Mouse (Mus musculus) MEL (cell line): ENCODE measurements around the gene Esyt3. TPM values are rescaled to one million over a fixed set of nuclear protein-coding genes. Genes with fewer than 3 reads are reported as not detected.

Experiments used
- DNase-seq: peaks from one replicate; pipeline ENCODE4 v3.0.0; 2011; ENCODE audit warnings: low read depth, low spot score
- H3K27ac ChIP-seq: 2 replicates; pipeline ENCODE4 v1.5.1; 2012; ENCODE audit warnings: low read depth, mild to moderate bottlenecking, control low read depth, low read length, moderate library complexity; ENCODE audit not compliant: control insufficient read depth
- H3K27me3 ChIP-seq, 2 experiments: fragments of 150-350 bp in 1 of 2; sonication (generic) in 1 of 2; 2 replicates each; pipeline ENCODE4 v1.6.1; 2012; ENCODE audit warnings: low read length in 2 of 2, mild to moderate bottlenecking in 2 of 2, improper control_type of control experiment in 1 of 2, moderate library complexity in 1 of 2; ENCODE audit not compliant: insufficient read depth in 2 of 2, control insufficient read depth in 1 of 2
- H3K36me3 ChIP-seq, 2 experiments: 2 replicates each; pipeline ENCODE4 v1.6.1; 2012 to 2014; ENCODE audit warnings: low read length in 2 of 2, improper control_type of control experiment in 1 of 2, inconsistent platforms in 1 of 2, mild to moderate bottlenecking in 1 of 2; ENCODE audit not compliant: insufficient read depth in 2 of 2, control insufficient read depth in 1 of 2
- H3K4me1 ChIP-seq, 2 experiments: fragments of 150-350 bp in 1 of 2; sonication (generic) in 1 of 2; 2 replicates each; pipeline ENCODE4 v1.6.1; 2012; ENCODE audit warnings: low read length in 2 of 2, improper control_type of control experiment in 1 of 2, mild to moderate bottlenecking in 1 of 2; ENCODE audit not compliant: insufficient read depth in 2 of 2, control insufficient read depth in 1 of 2
- H3K4me3 ChIP-seq, 2 experiments: fragments of 150-350 bp in 1 of 2; sonication (generic) in 1 of 2; 2 replicates each; pipeline ENCODE4 v1.5.1; 2012; ENCODE audit warnings: low read depth in 2 of 2, low read length in 2 of 2, mild to moderate bottlenecking in 2 of 2, moderate library complexity in 2 of 2, control low read depth in 1 of 2, improper control_type of control experiment in 1 of 2; ENCODE audit not compliant: control insufficient read depth in 1 of 2, insufficient read depth in 1 of 2
- H3K79me2 ChIP-seq: 2 replicates; pipeline ENCODE4 v1.6.1; 2012; ENCODE audit warnings: mild to moderate bottlenecking, low read length, moderate library complexity; ENCODE audit not compliant: control insufficient read depth, poor library complexity, insufficient read depth
- H3K9ac ChIP-seq: 2 replicates; pipeline ENCODE4 v1.6.1; 2012; ENCODE audit warnings: low read depth, mild to moderate bottlenecking, control low read depth, low read length, moderate library complexity; ENCODE audit not compliant: control insufficient read depth, poor library complexity, severe bottlenecking
- H3K9me3 ChIP-seq: fragments of 150-350 bp; sonication (generic); replicated peaks from 2 replicates; pipeline ENCODE4 v1.6.1; 2012; ENCODE audit warnings: mild to moderate bottlenecking, low read length, improper control_type of control experiment, moderate library complexity; ENCODE audit not compliant: insufficient read depth
- CHD2 ChIP-seq: IDR thresholded peaks from 2 replicates; pipeline ENCODE4 v1.6.1; 2011; ENCODE audit warnings: low read length, improper control_type of control experiment
- E2F4 ChIP-seq: IDR thresholded peaks from 2 replicates; pipeline ENCODE4 v1.6.1; 2011; ENCODE audit warnings: low read depth, low read length, improper control_type of control experiment, borderline replicate concordance
- GABPA ChIP-seq: IDR thresholded peaks from 2 replicates; pipeline ENCODE4 v1.6.1; 2012; ENCODE audit warnings: low read depth, mild to moderate bottlenecking, inconsistent platforms, low read length, improper control_type of control experiment, moderate library complexity
- JUND ChIP-seq: IDR thresholded peaks from 2 replicates; pipeline ENCODE4 v1.6.1; 2011; ENCODE audit warnings: low read depth, mild to moderate bottlenecking, improper control_type of control experiment, low read length
- MAFK ChIP-seq: IDR thresholded peaks from 2 replicates; pipeline ENCODE4 v1.6.1; 2011; ENCODE audit warnings: low read depth, mild to moderate bottlenecking, low read length, improper control_type of control experiment, borderline replicate concordance
- MAX ChIP-seq: IDR thresholded peaks from 2 replicates; pipeline ENCODE4 v1.6.1; 2011; ENCODE audit warnings: low read length, improper control_type of control experiment
- MAZ ChIP-seq: IDR thresholded peaks from 2 replicates; pipeline ENCODE4 v1.6.1; 2012; ENCODE audit warnings: low read depth, mild to moderate bottlenecking, inconsistent platforms, low read length, improper control_type of control experiment
- MEF2A ChIP-seq: IDR thresholded peaks from 2 replicates; pipeline ENCODE4 v1.6.1; 2014; ENCODE audit warnings: low read depth, mild to moderate bottlenecking, inconsistent platforms, low read length, improper control_type of control experiment; ENCODE audit not compliant: poor library complexity, insufficient replicate concordance, severe bottlenecking; ENCODE audit errors: extremely low read depth
- MXI1 ChIP-seq: IDR thresholded peaks from 2 replicates; pipeline ENCODE4 v1.6.1; 2011; ENCODE audit warnings: mild to moderate bottlenecking, low read depth, low read length, improper control_type of control experiment
- MYB ChIP-seq: IDR thresholded peaks from 2 replicates; pipeline ENCODE4 v1.6.1; 2011; ENCODE audit warnings: mild to moderate bottlenecking, low read depth, low read length, improper control_type of control experiment
- MYC ChIP-seq: IDR thresholded peaks from 2 replicates; pipeline ENCODE4 v1.6.1; 2011; ENCODE audit warnings: low read depth, mild to moderate bottlenecking, low read length, improper control_type of control experiment, moderate library complexity
- NELFE ChIP-seq: IDR thresholded peaks from 2 replicates; pipeline ENCODE4 v1.6.1; 2011; ENCODE audit warnings: low read depth, low read length, improper control_type of control experiment
- NRF1 ChIP-seq: IDR thresholded peaks from 2 replicates; pipeline ENCODE4 v1.6.1; 2014; ENCODE audit warnings: low read depth, mild to moderate bottlenecking, inconsistent platforms, low read length, improper control_type of control experiment, moderate library complexity; ENCODE audit not compliant: poor library complexity, insufficient read depth, severe bottlenecking
- POLR2AphosphoS2 ChIP-seq: IDR thresholded peaks from 2 replicates; pipeline ENCODE4 v1.6.1; 2011; ENCODE audit warnings: low read length, improper control_type of control experiment
- POLR2AphosphoS5 ChIP-seq: IDR thresholded peaks from 2 replicates; pipeline ENCODE4 v1.6.1; 2012; ENCODE audit warnings: low read depth, borderline replicate concordance, mild to moderate bottlenecking, inconsistent platforms, low read length, moderate library complexity, mixed read lengths
- RCOR1 ChIP-seq: IDR thresholded peaks from 2 replicates; pipeline ENCODE4 v1.6.1; 2012; ENCODE audit warnings: low read depth, mild to moderate bottlenecking, inconsistent platforms, low read length, improper control_type of control experiment
- SMC3 ChIP-seq: IDR thresholded peaks from 2 replicates; pipeline ENCODE4 v1.6.1; 2011; ENCODE audit warnings: low read depth, low read length, improper control_type of control experiment
- TAL1 ChIP-seq: IDR thresholded peaks from 2 replicates; pipeline ENCODE4 v1.6.1; 2012; ENCODE audit warnings: mild to moderate bottlenecking, inconsistent platforms, low read length, moderate library complexity, mixed read lengths
- TBP ChIP-seq: IDR thresholded peaks from 2 replicates; pipeline ENCODE4 v1.8.0; 2011; ENCODE audit warnings: low read depth, low read length, improper control_type of control experiment
- USF2 ChIP-seq, 2 experiments: IDR thresholded peaks; 2 replicates each; pipeline ENCODE4 v1.6.1; 2011 to 2012; ENCODE audit warnings: improper control_type of control experiment in 2 of 2, low read length in 2 of 2, borderline replicate concordance in 1 of 2, inconsistent platforms in 1 of 2, low read depth in 1 of 2, mild to moderate bottlenecking in 1 of 2; ENCODE audit not compliant: insufficient read depth in 1 of 2
- ZC3H11A ChIP-seq: IDR thresholded peaks from 2 replicates; pipeline ENCODE4 v1.6.1; 2012; ENCODE audit warnings: low read depth, mild to moderate bottlenecking, inconsistent platforms, low read length, improper control_type of control experiment
- ZKSCAN1 ChIP-seq: IDR thresholded peaks from 2 replicates; pipeline ENCODE4 v1.6.1; 2012; ENCODE audit warnings: low read depth, mild to moderate bottlenecking, inconsistent platforms, low read length, improper control_type of control experiment, moderate library complexity
- ZMIZ1 ChIP-seq: IDR thresholded peaks from 2 replicates; pipeline ENCODE4 v1.6.1; 2012; ENCODE audit warnings: low read depth, mild to moderate bottlenecking, inconsistent platforms, low read length, improper control_type of control experiment, moderate library complexity
- polyA plus RNA-seq, 2 experiments: library from polyadenylated mRNA; stranded (reverse) in 1 of 2; unstranded in 1 of 2; fragments of >175 nt in 1 of 2; fragments of >200 nt in 1 of 2; gene quantifications; 2 replicates each; pipeline versions ENCODE4 v1.2.1 to v1.2.4; 2012; ENCODE audit warnings: low replicate concordance in 2 of 2, low read depth in 1 of 2; ENCODE audit not compliant: insufficient read length in 2 of 2, insufficient read depth in 1 of 2, missing spikeins in 1 of 2
- total RNA-seq: library from RNA; depleted of rRNA; stranded (reverse); fragments of 300-350 nt; gene quantifications from 2 replicates; pipeline ENCODE4 v1.2.3, GENCODE M21; 2012

Gene Esyt3
- total and polyA plus RNA-seq, 3 experiments: 0.07 TPM; not detected in 2

DNA sequence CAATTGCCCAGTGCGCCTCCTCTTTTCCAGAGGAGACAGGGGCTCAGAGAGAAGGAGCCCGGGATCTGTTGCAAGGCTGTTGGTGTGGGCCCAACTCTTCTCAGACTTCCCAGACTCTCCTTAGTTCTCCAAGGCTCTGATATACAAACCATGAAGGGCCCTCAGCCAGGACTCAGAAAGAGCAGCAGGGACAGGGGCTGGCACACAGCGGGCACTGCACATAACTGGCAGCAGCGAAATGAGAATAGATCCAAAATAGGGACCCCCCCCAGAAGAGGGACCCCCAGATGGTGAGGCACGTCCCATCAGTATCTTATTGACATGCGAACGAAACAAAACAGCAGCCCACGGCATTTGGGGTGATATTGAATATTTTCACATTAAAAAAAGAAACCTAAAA lies 34.8 kb upstream of the Esyt3 start:
- no peak for TF ChIP-seq ZKSCAN1
- TF ChIP-seq MAFK: no peak
- TF ChIP-seq POLR2AphosphoS5: no peak
- TF ChIP-seq GABPA: no peak
- TF ChIP-seq MEF2A: no peak
- TF ChIP-seq MXI1: no peak
- TF ChIP-seq NELFE: no peak
- no peak for TF ChIP-seq ZMIZ1
- TF ChIP-seq TAL1: no peak
- no peak for TF ChIP-seq TBP
- TF ChIP-seq MYC: no peak
- no peak for TF ChIP-seq NRF1
- TF ChIP-seq USF2 (IDR thresholded peaks at IDR 0.05; ENCODE audit: borderline replicate concordance in 1 of 2, insufficient read depth in 1 of 2, low read depth in 1 of 2, low read length in 2 of 2): no peak
- Histone ChIP-seq H3K4me1 (no peaks in the 10 kb centered on the region), H3K9ac (no peak overlapping the region), H3K27ac (no peak overlapping the region), H3K27me3 (peaks cover 2 to 3% of the 10 kb centered on the region in 2 experiments; a peak in 2 of 4 replicates), H3K9me3 (no peaks in the 10 kb centered on the region), H3K36me3 (no peaks in the 10 kb centered on the region), H3K4me3 (no peak overlapping the region), H3K79me2 (no peaks in the 10 kb centered on the region)
- no peak for DNase-seq

DNA sequence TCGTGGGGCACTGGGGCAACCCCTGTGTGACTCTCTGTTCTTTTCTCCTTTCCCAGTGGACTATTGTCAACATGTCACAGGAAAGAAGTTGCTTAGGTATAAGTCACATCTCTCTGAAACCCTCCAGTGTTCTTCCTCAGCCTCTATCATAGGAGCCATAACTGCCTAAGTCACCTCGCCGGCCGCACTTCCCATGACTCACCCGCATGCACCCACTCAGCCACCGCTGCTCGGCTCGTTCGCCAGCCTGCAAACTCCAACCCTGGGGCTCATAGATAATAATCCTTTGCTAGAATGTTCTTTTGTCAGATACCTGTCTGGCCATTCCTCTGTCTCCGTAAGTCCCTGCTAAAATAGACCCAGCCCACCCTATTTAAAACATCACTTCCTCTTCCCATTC lies 33.2 kb upstream of the Esyt3 start:
- H3K79me2 ChIP-seq: no peaks in the 10 kb centered on the region
- no peak overlapping the region for H3K4me3 ChIP-seq
- H3K9me3 ChIP-seq: no peaks in the 10 kb centered on the region
- no peak overlapping the region for H3K27ac ChIP-seq
- no peak overlapping the region for H3K9ac ChIP-seq
- TF ChIP-seq ZC3H11A (no peak), NELFE (no peak), MYB (no peak), MAX (no peak), E2F4 (no peak), MAZ (no peak), JUND (no peak), SMC3 (no peak), RCOR1 (no peak), CHD2 (no peak), POLR2AphosphoS2 (no peak)
- no peak for DNase-seq
- no peaks in the 10 kb centered on the region for H3K4me1 ChIP-seq
- peaks cover 2% of the 10 kb centered on the region in 2 experiments; a peak in 1 of 4 replicates for H3K27me3 ChIP-seq
- no peaks in the 10 kb centered on the region for H3K36me3 ChIP-seq
